Mouse (Mus musculus) midbrain, embryonic 13.5 days (tissue): ENCODE results near the gene Aprt. TPM values are rescaled to one million over a fixed set of nuclear protein-coding genes. Genes with fewer than 3 reads are reported as not detected.
"Not testable (repeated sequence)": the region's sequence is repeated elsewhere in the genome, so short reads cannot be mapped to it uniquely, and the experiment has no call there.

Experiments used
- ATAC-seq: fragments of 200-750 bp; cut with Nextera tagmentation; 2 replicates; pipeline ENCODE4 v1.8.0; 2017; ENCODE audit warnings: mild to moderate bottlenecking, moderate TSS enrichment, moderate library complexity
- H3K27ac ChIP-seq: fragments of 300-500 bp; sonication (generic); 2 replicates; pipeline ENCODE4 v1.5.1; 2015; ENCODE audit warnings: inconsistent platforms, mild to moderate bottlenecking, moderate library complexity
- H3K27me3 ChIP-seq: fragments of 300-500 bp; sonication (generic); 2 replicates; pipeline ENCODE4 v1.6.1; 2015; ENCODE audit warnings: mild to moderate bottlenecking, inconsistent platforms
- H3K36me3 ChIP-seq: fragments of 300-500 bp; sonication (generic); 2 replicates; pipeline ENCODE4 v1.6.1; 2015; ENCODE audit warnings: mild to moderate bottlenecking, inconsistent platforms
- H3K4me1 ChIP-seq: fragments of 300-500 bp; sonication (generic); replicated peaks from 2 replicates; pipeline ENCODE4 v1.6.1; 2015; ENCODE audit warnings: inconsistent platforms
- H3K4me2 ChIP-seq: fragments of 300-500 bp; sonication (generic); replicated peaks from 2 replicates; pipeline ENCODE4 v1.6.1; 2015; ENCODE audit warnings: moderate library complexity, mild to moderate bottlenecking, inconsistent platforms
- H3K4me3 ChIP-seq: fragments of 300-500 bp; sonication (generic); replicated peaks from 2 replicates; pipeline ENCODE4 v1.5.1; 2015; ENCODE audit warnings: mild to moderate bottlenecking, inconsistent platforms
- H3K9ac ChIP-seq: fragments of 300-500 bp; sonication (generic); replicated peaks from 2 replicates; pipeline ENCODE4 v1.6.1; 2015; ENCODE audit warnings: mild to moderate bottlenecking, inconsistent platforms
- H3K9me3 ChIP-seq: fragments of 300-500 bp; sonication (generic); 2 replicates; pipeline ENCODE4 v1.6.1; 2016; ENCODE audit warnings: mild to moderate bottlenecking, inconsistent platforms
- WGBS: fragments of 180-500 bp; shearing (Covaris S2); methylation state at CpG from one replicate; pipeline ENCODE4 v1.1.7; 2015; 5-methylcytosine and 5-hydroxymethylcytosine counted together
- polyA plus RNA-seq: library from polyadenylated mRNA; unstranded; fragments of >200 nt; fragmentation: Nextera tagmentation; extraction: Ambion mirVana; gene quantifications from 2 replicates; pipeline ENCODE4 v1.2.1, GENCODE M21; 2015

The Aprt gene
- polyA plus RNA-seq, 1 experiment from 2014 or later = 152 TPM

DNA sequence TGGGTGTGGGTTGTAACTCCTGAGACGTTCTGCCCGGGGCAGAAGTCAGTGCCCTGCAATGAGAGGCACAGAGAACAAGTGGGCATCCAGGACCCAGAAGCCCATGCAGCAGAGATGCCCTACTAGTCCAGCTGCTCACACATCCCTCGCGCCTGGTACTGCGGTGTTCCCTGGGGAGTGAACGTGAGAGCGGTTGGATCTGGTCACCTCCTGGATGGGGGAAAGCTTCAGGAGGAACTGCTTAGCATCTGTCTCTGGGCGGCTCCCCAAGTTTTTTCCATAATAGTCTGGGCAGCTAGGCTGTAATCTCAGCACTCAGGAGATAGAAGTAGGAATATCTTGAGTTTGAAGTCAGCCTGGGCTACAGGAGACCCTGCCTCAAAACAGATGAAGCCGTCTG lies 8.3 kb upstream of the Aprt start:
- no peak overlapping the region for H3K4me2 ChIP-seq
- no peak overlapping the region for H3K27ac ChIP-seq
- WGBS = 88% methylated on average over 9 of the region's 9 CpGs
- no peaks in the 10 kb centered on the region for H3K9me3 ChIP-seq
- no peak for ATAC-seq
- no peak overlapping the region for H3K4me3 ChIP-seq
- H3K9ac ChIP-seq = no peak overlapping the region
- no peaks in the 10 kb centered on the region for H3K27me3 ChIP-seq
- H3K4me1 ChIP-seq = peaks cover 11% of the 10 kb centered on the region; the same call in 1 of the 2 replicates
- H3K36me3 ChIP-seq = no peaks in the 10 kb centered on the region

GRCm38 (mm10) chr8:122580926-122581325 lies 4.2 kb upstream of the Aprt start:
- Histone ChIP-seq H3K4me1 (peaks cover 17% of the 10 kb centered on the region), H3K9me3 (no peaks in the 10 kb centered on the region), H3K9ac (no peak overlapping the region), H3K27ac (no peak overlapping the region), H3K27me3 (no peaks in the 10 kb centered on the region), H3K36me3 (no peaks in the 10 kb centered on the region), H3K4me3 (no peak overlapping the region), H3K4me2 (no peak overlapping the region)
- WGBS = 86% methylated on average over 13 of the region's 15 CpGs
- no peak for ATAC-seq

- 33% methylated on average over 7 of the region's 7 CpGs for WGBS
- Histone ChIP-seq H3K4me1 (peaks cover 27% of the 10 kb centered on the region), H3K27ac (no peak overlapping the region), H3K4me3 (no peak overlapping the region), H3K36me3 (peaks cover 7% of the 10 kb centered on the region; the same call in 1 of the 2 replicates), H3K9ac (no peak overlapping the region), H3K27me3 (no peaks in the 10 kb centered on the region), H3K4me2 (no peak overlapping the region), H3K9me3 (no peaks in the 10 kb centered on the region)
- ATAC-seq = no peak
These were observed 2.5 kb upstream of the Aprt start for GRCm38 (mm10) chr8:122579196-122579595.

DNA sequence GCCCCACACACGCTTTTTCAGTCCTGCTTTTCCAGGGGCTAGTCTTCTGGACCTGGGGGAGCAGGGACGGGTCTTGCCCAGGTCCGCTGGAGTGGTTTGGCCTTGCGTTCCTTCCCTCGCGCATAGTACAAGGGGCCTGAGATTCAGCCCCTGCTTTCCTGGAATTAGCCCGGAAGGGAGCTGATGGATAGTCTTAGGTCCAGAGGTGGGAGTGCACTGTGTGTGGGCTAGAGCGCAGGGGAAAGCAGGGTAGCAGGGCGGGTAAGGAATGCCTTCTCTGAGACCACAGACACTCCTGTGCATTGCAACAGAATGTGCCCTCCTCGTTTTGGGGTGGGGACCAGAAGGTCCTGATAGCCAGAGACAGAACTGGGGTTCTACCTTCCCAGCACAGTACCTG lies 407 bp upstream of the Aprt start:
- peaks cover 14% of the 10 kb centered on the region for H3K36me3 ChIP-seq
- peak overlapping the region; percentile 87 for H3K4me2 ChIP-seq
- ATAC-seq = peak; percentile 46
- H3K27ac ChIP-seq = no peak overlapping the region; the same call in 1 of the 2 replicates
- 38% methylated on average over 10 of the region's 10 CpGs for WGBS
- H3K4me3 ChIP-seq = peak overlapping the region; percentile 67
- H3K27me3 ChIP-seq = no peaks in the 10 kb centered on the region
- H3K4me1 ChIP-seq = peaks cover 34% of the 10 kb centered on the region
- no peaks in the 10 kb centered on the region for H3K9me3 ChIP-seq
- H3K9ac ChIP-seq = peak overlapping the region; percentile 86

DNA sequence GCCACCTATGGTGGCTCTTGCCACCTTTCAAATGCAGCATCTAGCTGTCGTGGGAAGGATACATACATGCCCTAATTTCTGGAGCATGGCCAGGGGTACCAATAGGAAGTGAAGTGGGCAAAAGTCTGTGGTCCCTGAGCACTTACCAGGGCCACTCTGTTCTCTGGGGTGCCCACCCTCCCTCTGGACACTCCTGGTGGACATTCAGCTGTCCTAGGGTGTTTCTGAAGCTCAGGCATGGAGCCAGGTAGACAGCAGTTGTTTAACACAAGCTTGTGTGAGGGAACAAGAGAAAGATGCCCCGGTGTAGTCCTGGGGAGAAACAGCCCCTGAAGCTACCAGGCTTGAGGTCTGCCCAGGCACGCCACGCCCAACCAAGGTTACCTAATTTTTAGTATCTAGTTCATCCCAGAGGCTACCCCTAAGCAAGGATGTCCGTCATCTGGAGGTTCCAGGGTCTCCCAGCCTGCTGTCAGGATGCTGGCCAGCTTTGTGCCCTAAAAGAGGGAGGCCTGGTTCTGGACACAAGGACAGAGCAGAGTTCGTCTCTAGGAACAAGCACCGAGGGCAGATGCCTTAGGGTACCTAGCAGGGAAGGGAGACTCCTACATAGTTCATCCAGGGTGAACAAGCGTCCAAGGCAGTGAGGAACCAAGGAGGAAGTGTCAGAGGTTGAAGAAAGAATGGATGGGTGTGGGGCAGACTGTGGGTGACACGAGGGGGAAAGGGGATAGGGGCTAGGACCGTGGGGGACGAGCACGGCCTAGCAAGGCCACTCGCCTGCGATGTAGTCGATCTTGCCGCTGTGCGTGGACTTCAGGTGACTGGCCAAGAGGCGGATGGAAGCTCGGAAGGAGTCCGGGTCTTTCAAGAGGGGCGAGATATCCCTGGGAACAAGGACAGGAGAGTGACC lies 718 bp downstream of the Aprt start:
- 19% methylated on average over 21 of the region's 21 CpGs for WGBS
- Histone ChIP-seq H3K27ac (peak overlapping the region; percentile 65), H3K9ac (peak overlapping the region; percentile 86), H3K4me1 (peaks cover 34% of the 10 kb centered on the region), H3K4me2 (peak overlapping the region; percentile 87), H3K4me3 (peak overlapping the region; percentile 67), H3K9me3 (no peaks in the 10 kb centered on the region), H3K27me3 (no peaks in the 10 kb centered on the region), H3K36me3 (peaks cover 25% of the 10 kb centered on the region)
- ATAC-seq = peak; percentile 41; the same call in 1 of the 2 replicates

GRCm38 (mm10) chr8:122575286-122575685 lies 1.4 kb downstream of the Aprt start:
- Histone ChIP-seq H3K9ac (peak overlapping the region; percentile 86), H3K27ac (no peak overlapping the region), H3K4me2 (peak overlapping the region; percentile 87), H3K27me3 (no peaks in the 10 kb centered on the region), H3K9me3 (no peaks in the 10 kb centered on the region), H3K4me1 (peaks cover 34% of the 10 kb centered on the region), H3K36me3 (peaks cover 32% of the 10 kb centered on the region), H3K4me3 (peak overlapping the region; percentile 67; the same call in 1 of the 2 replicates)
- WGBS = 77% methylated on average over 8 of the region's 8 CpGs
- ATAC-seq = no peak

- Histone ChIP-seq H3K27ac (no peak overlapping the region), H3K4me2 (peak overlapping the region; percentile 87), H3K9me3 (no peaks in the 10 kb centered on the region), H3K36me3 (peaks cover 37% of the 10 kb centered on the region), H3K4me3 (no peak overlapping the region), H3K27me3 (no peaks in the 10 kb centered on the region), H3K9ac (no peak overlapping the region), H3K4me1 (peaks cover 34% of the 10 kb centered on the region)
- 57% methylated on average over 10 of the region's 10 CpGs for WGBS
- no peak for ATAC-seq
These were observed 1.9 kb downstream of the Aprt start for GRCm38 (mm10) chr8:122574667-122575251.

GRCm38 (mm10) chr8:122574264-122574663 lies 2.4 kb downstream of the Aprt start:
- Histone ChIP-seq H3K9ac (no peak overlapping the region), H3K4me3 (no peak overlapping the region), H3K9me3 (no peaks in the 10 kb centered on the region), H3K27ac (no peak overlapping the region), H3K27me3 (no peaks in the 10 kb centered on the region), H3K4me1 (peaks cover 38% of the 10 kb centered on the region), H3K4me2 (no peak overlapping the region), H3K36me3 (peaks cover 38% of the 10 kb centered on the region)
- ATAC-seq = no peak
- WGBS = 64% methylated on average over 3 of the region's 3 CpGs

DNA sequence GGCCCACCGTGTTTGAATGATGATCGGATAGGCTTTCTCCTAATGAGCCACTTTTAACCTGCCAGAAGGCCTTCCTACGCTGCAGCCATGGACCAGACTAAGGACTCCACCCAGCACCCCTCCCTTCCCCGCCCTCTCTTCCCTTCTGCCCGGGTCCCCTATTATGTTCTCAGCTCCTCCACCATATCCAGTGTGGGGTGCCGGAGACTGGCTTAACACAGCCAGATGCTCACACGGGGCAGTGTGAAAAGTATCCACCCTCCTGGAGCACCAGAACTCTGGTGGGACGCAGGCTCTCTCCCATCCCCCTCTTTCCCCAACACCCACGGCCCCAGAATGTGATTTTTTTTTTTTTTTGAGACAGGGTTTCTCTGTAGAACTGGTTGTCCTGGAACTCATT lies 3.1 kb downstream of the Aprt start:
- WGBS = 39% methylated on average over 9 of the region's 9 CpGs
- no peak overlapping the region for H3K4me3 ChIP-seq
- no peaks in the 10 kb centered on the region for H3K27me3 ChIP-seq
- H3K27ac ChIP-seq = no peak overlapping the region
- no peak overlapping the region for H3K9ac ChIP-seq
- H3K9me3 ChIP-seq = no peaks in the 10 kb centered on the region
- peaks cover 44% of the 10 kb centered on the region for H3K4me1 ChIP-seq
- no peak for ATAC-seq
- H3K36me3 ChIP-seq = peaks cover 38% of the 10 kb centered on the region
- no peak overlapping the region for H3K4me2 ChIP-seq

- H3K27ac ChIP-seq = 0 out of 2 replicates have a peak overlapping the region, but pooled peaks have one; percentile 37
- not testable (repeated sequence) for ATAC-seq, H3K9ac ChIP-seq, H3K4me2 ChIP-seq, H3K27me3 ChIP-seq, H3K9me3 ChIP-seq, H3K4me3 ChIP-seq
- 20% methylated on average over 4 of the region's 4 CpGs for WGBS
- peaks cover 38% of the 10 kb centered on the region for H3K36me3 ChIP-seq
- H3K4me1 ChIP-seq = peaks cover 48% of the 10 kb centered on the region
These were observed 3.5 kb downstream of the Aprt start for GRCm38 (mm10) chr8:122573176-122573575.

- Histone ChIP-seq H3K36me3 (peaks cover 38% of the 10 kb centered on the region), H3K4me1 (peaks cover 48% of the 10 kb centered on the region), H3K27ac (0 out of 2 replicates have a peak overlapping the region, but pooled peaks have one; percentile 37), H3K4me2 (no peak overlapping the region), H3K27me3 (no peaks in the 10 kb centered on the region), H3K4me3 (no peak overlapping the region), H3K9ac (no peak overlapping the region), H3K9me3 (no peaks in the 10 kb centered on the region)
- 95% methylated on average over 3 of the region's 3 CpGs for WGBS
- no peak for ATAC-seq
These were observed 4.0 kb downstream of the Aprt start for GRCm38 (mm10) chr8:122572751-122573150.

DNA sequence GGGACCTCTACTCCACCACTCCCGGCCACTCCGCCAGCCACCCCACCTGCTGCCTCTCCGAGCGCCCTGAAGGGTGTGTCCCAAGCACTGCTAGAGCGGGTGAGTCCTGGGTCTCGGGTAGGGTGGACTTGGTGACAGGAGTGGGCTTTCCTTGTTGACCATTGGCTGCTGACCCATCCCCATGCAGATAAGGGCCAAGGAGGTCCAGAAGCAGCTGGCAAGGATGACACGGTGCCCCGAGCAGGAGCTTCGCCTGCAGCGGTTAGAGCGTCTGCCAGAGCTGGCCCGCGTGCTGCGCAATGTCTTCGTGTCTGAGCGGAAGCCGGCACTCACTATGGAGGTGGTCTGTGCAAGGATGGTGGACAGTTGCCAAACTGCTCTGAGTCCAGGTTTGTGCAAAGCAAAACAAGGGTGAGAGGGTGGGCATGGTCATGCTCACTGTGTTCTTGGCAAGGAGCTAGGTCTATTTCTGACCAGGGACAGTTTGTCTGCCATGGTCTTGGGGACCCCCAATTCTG lies 4.9 kb downstream of the Aprt start:
- H3K9me3 ChIP-seq = no peaks in the 10 kb centered on the region
- WGBS = 96% methylated on average over 17 of the region's 17 CpGs
- no peak overlapping the region for H3K27ac ChIP-seq
- no peak for ATAC-seq
- no peak overlapping the region for H3K4me3 ChIP-seq
- no peak overlapping the region for H3K4me2 ChIP-seq
- no peaks in the 10 kb centered on the region for H3K27me3 ChIP-seq
- H3K9ac ChIP-seq = no peak overlapping the region
- H3K36me3 ChIP-seq = peaks cover 38% of the 10 kb centered on the region
- H3K4me1 ChIP-seq = peaks cover 48% of the 10 kb centered on the region
